Mouse (Mus musculus) kidney, embryonic 14.5 days (tissue): ENCODE measurements at regions not wholly inside any gene's neighbourhood (a gene's known extent, or its start where the extent isn't known, plus 50 kb on each side); places are given as distances from the start of the nearest gene placed in this dataset.
A peak's percentile ranks its signal among the peaks of the same experiment; 100 is the strongest.

Experiments used
- ATAC-seq: fragments of 200-750 bp; cut with Nextera tagmentation; 2 replicates; pipeline ENCODE4 v1.8.0; 2017; ENCODE audit warnings: moderate number of reproducible peaks, mild to moderate bottlenecking, moderate TSS enrichment, moderate library complexity; ENCODE audit not compliant: low FRiP score, low TSS enrichment
- H3K27ac ChIP-seq: fragments of 300-500 bp; sonication (generic); 2 replicates; pipeline ENCODE4 v1.5.1; 2014; ENCODE audit warnings: low read depth, mild to moderate bottlenecking, low read length, moderate library complexity, mixed read lengths
- H3K27me3 ChIP-seq: fragments of 300-500 bp; sonication (generic); 2 replicates; pipeline ENCODE4 v1.6.1; 2014; ENCODE audit warnings: mild to moderate bottlenecking, low read length; ENCODE audit not compliant: control insufficient read depth, insufficient read depth
- H3K36me3 ChIP-seq: fragments of 300-500 bp; sonication (generic); 2 replicates; pipeline ENCODE4 v1.6.1; 2014; ENCODE audit warnings: low read length, mixed read lengths; ENCODE audit not compliant: control insufficient read depth, insufficient read depth
- H3K4me1 ChIP-seq: fragments of 300-500 bp; sonication (generic); 2 replicates; pipeline ENCODE4 v1.6.1; 2014; ENCODE audit warnings: low read length, mixed read lengths; ENCODE audit not compliant: control insufficient read depth, insufficient read depth
- H3K4me2 ChIP-seq: fragments of 300-500 bp; sonication (generic); replicated peaks from 2 replicates; pipeline ENCODE4 v1.6.1; 2014; ENCODE audit warnings: low read depth, mild to moderate bottlenecking, low read length
- H3K4me3 ChIP-seq: fragments of 300-500 bp; sonication (generic); 2 replicates; pipeline ENCODE4 v1.5.1; 2014; ENCODE audit warnings: mild to moderate bottlenecking, low read length
- H3K9ac ChIP-seq: fragments of 300-500 bp; sonication (generic); 2 replicates; pipeline ENCODE4 v1.6.1; 2014; ENCODE audit warnings: low read depth, mild to moderate bottlenecking, low read length, moderate library complexity
- H3K9me3 ChIP-seq: fragments of 300-500 bp; sonication (generic); 2 replicates; pipeline ENCODE4 v1.6.1; 2016; ENCODE audit warnings: low read length; ENCODE audit not compliant: control insufficient read depth
- WGBS: fragments of 180-500 bp; shearing (Covaris S2); extraction: QIAGEN DNeasy Blood & Tissue Kit; methylation state at CpG from one replicate; pipeline ENCODE4 v1.1.7; 2014; 5-methylcytosine and 5-hydroxymethylcytosine counted together

- no peak overlapping the region for H3K9ac ChIP-seq
- no peaks in the 10 kb centered on the region for H3K4me1 ChIP-seq
- H3K4me2 ChIP-seq, result no peak overlapping the region
- H3K27ac ChIP-seq, result no peak overlapping the region
- no peaks in the 10 kb centered on the region for H3K36me3 ChIP-seq
- H3K4me3 ChIP-seq, result no peak overlapping the region
- H3K27me3 ChIP-seq, result no peaks in the 10 kb centered on the region
- WGBS, result 19% methylated on average over 1 of the region's 1 CpGs
- H3K9me3 ChIP-seq, result no peaks in the 10 kb centered on the region
- ATAC-seq, result peak; percentile 82; the same call in 1 of the 2 replicates
These were observed 154.5 kb upstream of the Clec14a start for GRCm38 (mm10) chr12:58423581-58423980.

GRCm38 (mm10) chr12:58401904-58402303, 132.8 kb upstream of the Clec14a start:
- Histone ChIP-seq H3K27me3 (no peaks in the 10 kb centered on the region), H3K4me1 (no peaks in the 10 kb centered on the region), H3K36me3 (no peaks in the 10 kb centered on the region), H3K27ac (no peak overlapping the region), H3K9me3 (no peaks in the 10 kb centered on the region), H3K4me3 (no peak overlapping the region), H3K9ac (no peak overlapping the region), H3K4me2 (no peak overlapping the region)
- 49% methylated on average over 3 of the region's 3 CpGs for WGBS
- ATAC-seq, result no peak

GRCm38 (mm10) chr12:58360258-58360657, 91.2 kb upstream of the Clec14a start:
- no peak overlapping the region for H3K9ac ChIP-seq
- no peaks in the 10 kb centered on the region for H3K9me3 ChIP-seq
- H3K27me3 ChIP-seq, result no peaks in the 10 kb centered on the region
- H3K4me2 ChIP-seq, result no peak overlapping the region
- H3K36me3 ChIP-seq, result no peaks in the 10 kb centered on the region
- no peaks in the 10 kb centered on the region for H3K4me1 ChIP-seq
- no peak for ATAC-seq
- no peak overlapping the region for H3K27ac ChIP-seq
- WGBS, result 82% methylated on average over 4 of the region's 4 CpGs
- H3K4me3 ChIP-seq, result no peak overlapping the region

- no peak for ATAC-seq
- no peaks in the 10 kb centered on the region for H3K9me3 ChIP-seq
- no peak overlapping the region for H3K9ac ChIP-seq
- H3K27ac ChIP-seq, result no peak overlapping the region
- H3K36me3 ChIP-seq, result no peaks in the 10 kb centered on the region
- H3K4me3 ChIP-seq, result no peak overlapping the region
- H3K27me3 ChIP-seq, result no peaks in the 10 kb centered on the region
- H3K4me1 ChIP-seq, result no peaks in the 10 kb centered on the region
- no peak overlapping the region for H3K4me2 ChIP-seq
These were observed 65.1 kb upstream of the Clec14a start for GRCm38 (mm10) chr12:58334163-58334562.

GRCm38 (mm10) chr12:58329913-58330312, 60.8 kb upstream of the Clec14a start:
- no peak for ATAC-seq
- H3K4me1 ChIP-seq, result no peaks in the 10 kb centered on the region
- H3K9ac ChIP-seq, result no peak overlapping the region
- no peaks in the 10 kb centered on the region for H3K36me3 ChIP-seq
- H3K27ac ChIP-seq, result no peak overlapping the region
- H3K9me3 ChIP-seq, result no peaks in the 10 kb centered on the region
- H3K4me2 ChIP-seq, result no peak overlapping the region
- H3K27me3 ChIP-seq, result no peaks in the 10 kb centered on the region
- no peak overlapping the region for H3K4me3 ChIP-seq
- WGBS, result 79% methylated on average over 2 of the region's 2 CpGs

GRCm38 (mm10) chr12:58323953-58324352, 54.9 kb upstream of the Clec14a start:
- Histone ChIP-seq H3K9me3 (no peaks in the 10 kb centered on the region), H3K36me3 (no peaks in the 10 kb centered on the region), H3K4me2 (no peak overlapping the region), H3K27me3 (no peaks in the 10 kb centered on the region), H3K4me1 (no peaks in the 10 kb centered on the region), H3K27ac (no peak overlapping the region), H3K4me3 (no peak overlapping the region), H3K9ac (no peak overlapping the region)
- ATAC-seq, result no peak
- 75% methylated on average over 3 of the region's 3 CpGs for WGBS
